Mouse (Mus musculus): ENCODE measurements at regions not wholly inside any gene's neighbourhood (a gene's known extent, or its start where the extent isn't known, plus 50 kb on each side); places are given as distances from the start of the nearest gene placed in this dataset.

- TF ChIP-seq CTCF (IDR thresholded peaks at IDR 0.05; ENCODE audit: borderline replicate concordance, insufficient read depth, low read length) (no peak), POLR2A (IDR thresholded peaks at IDR 0.05; ENCODE audit: low read depth, low read length) (no peak)
These were observed 123.1 kb upstream of the Abcb5 start for GRCm38 (mm10) chr12:119089292-119089691.
